Mouse (Mus musculus): ENCODE measurements around the gene Myo1d.

GRCm38 (mm10) chr11:80778916-80779526 lies 804 bp downstream of the Myo1d start:
- no peak for TF ChIP-seq CTCF (IDR thresholded peaks at IDR 0.05; ENCODE audit: control insufficient read depth, insufficient read depth, low read length)
- no peak for TF ChIP-seq POLR2A (IDR thresholded peaks at IDR 0.05; ENCODE audit: borderline replicate concordance, control insufficient read depth, low read depth, low read length)
